Mouse (Mus musculus) ZHBTc4 (cell line): ENCODE results near the gene Adipoq.

Experiments used
- DNase-seq: peaks from one replicate; pipeline ENCODE4 v3.0.0-alpha.2; 2011; ENCODE audit warnings: low read depth, low spot score

The Adipoq gene

GRCm38 (mm10) chr16:23159749-23160148, 13.4 kb downstream of the Adipoq start:
- DNase-seq, result no peak

- no peak for DNase-seq
Observed at GRCm38 (mm10) chr16:23162116-23162515, 15.8 kb downstream of the Adipoq start.

- DNase-seq, result peak; percentile 56
Observed at GRCm38 (mm10) chr16:23164443-23164842, 18.1 kb downstream of the Adipoq start.

- peak; percentile 74 for DNase-seq
Observed at GRCm38 (mm10) chr16:23165441-23165840, 19.1 kb downstream of the Adipoq start.

- no peak for DNase-seq
Observed at GRCm38 (mm10) chr16:23166646-23167045, 20.3 kb downstream of the Adipoq start.

GRCm38 (mm10) chr16:23167079-23167478, 20.7 kb downstream of the Adipoq start:
- DNase-seq, result no peak

- DNase-seq, result no peak
Observed at GRCm38 (mm10) chr16:23170813-23171212, 24.5 kb downstream of the Adipoq start.

GRCm38 (mm10) chr16:23173904-23174303, 27.6 kb downstream of the Adipoq start:
- DNase-seq, result no peak

GRCm38 (mm10) chr16:23174855-23175254, 28.5 kb downstream of the Adipoq start:
- DNase-seq, result no peak

GRCm38 (mm10) chr16:23175956-23176355, 29.6 kb downstream of the Adipoq start:
- no peak for DNase-seq

- no peak for DNase-seq
Observed at GRCm38 (mm10) chr16:23177856-23178255, 31.5 kb downstream of the Adipoq start.

- DNase-seq, result no peak
Observed at GRCm38 (mm10) chr16:23178796-23179195, 32.5 kb downstream of the Adipoq start.

GRCm38 (mm10) chr16:23179436-23179835, 33.1 kb downstream of the Adipoq start:
- peak; percentile 37 for DNase-seq

GRCm38 (mm10) chr16:23181054-23181453, 34.7 kb downstream of the Adipoq start:
- DNase-seq, result no peak

GRCm38 (mm10) chr16:23181487-23181886, 35.2 kb downstream of the Adipoq start:
- no peak for DNase-seq

- no peak for DNase-seq
Observed at GRCm38 (mm10) chr16:23181942-23182597, 35.7 kb downstream of the Adipoq start.

GRCm38 (mm10) chr16:23185824-23186223, 39.5 kb downstream of the Adipoq start:
- no peak for DNase-seq

- DNase-seq, result no peak
Observed at GRCm38 (mm10) chr16:23186418-23186817, 40.1 kb downstream of the Adipoq start.

GRCm38 (mm10) chr16:23187983-23188382, 41.6 kb downstream of the Adipoq start:
- DNase-seq, result no peak

GRCm38 (mm10) chr16:23189612-23190011, 43.3 kb downstream of the Adipoq start:
- no peak for DNase-seq

- DNase-seq, result no peak
Observed at GRCm38 (mm10) chr16:23191560-23192242, 45.4 kb downstream of the Adipoq start.

GRCm38 (mm10) chr16:23195618-23196017, 49.3 kb downstream of the Adipoq start:
- DNase-seq, result no peak

GRCm38 (mm10) chr16:23196296-23196695, 50.0 kb downstream of the Adipoq start:
- no peak for DNase-seq
